In genomic region chr2:155276195-155276594, GRCm38 (mm10) we compare ENCODE assay signal across 8 mouse cellular contexts. TPM values are rescaled to one million over a fixed set of nuclear protein-coding genes. Genes with fewer than 3 reads are reported as not detected.
DNase-seq lines count a peak whose midpoint lies in the region; ATAC-seq and TF ChIP-seq lines count a peak whose summit lies in the region.

Map1lc3a (plus strand) TSS chr2:155276297.

- H3K79me2 ChIP-seq in C2C12 (ENCODE audit: control insufficient read depth, insufficient read depth) = no peaks in the 10 kb centered on the region

- H3ac ChIP-seq in C2C12 (ENCODE audit: control insufficient read depth, insufficient read length, low read depth) = peak within 1 kb of the TSS; percentile 72

- WGBS in heart, embryonic 12.5 days = under 1% methylated on average over 47 of the region's 47 CpGs
- WGBS in kidney, postnatal 0 days = 2% methylated on average over 47 of the region's 47 CpGs
- 1% methylated on average over 47 of the region's 47 CpGs for WGBS in liver, embryonic 11.5 days
- 1% methylated on average over 46 of the region's 47 CpGs for WGBS in stomach, embryonic 14.5 days

- TF ChIP-seq CTCF in C2C12 (IDR thresholded peaks at IDR 0.05; ENCODE audit: control insufficient read depth, insufficient read depth, insufficient read length) = no peak
- TF ChIP-seq CTCF in brain, embryonic 14.5 days (IDR thresholded peaks at IDR 0.05; ENCODE audit: borderline replicate concordance, extremely low read depth, insufficient read depth, insufficient read length) = no peak
- no peak for TF ChIP-seq CTCF in kidney, postnatal 0 days (IDR thresholded peaks at IDR 0.05; ENCODE audit: low read depth)

- peaks cover 24% of the 10 kb centered on the region for H3K4me1 ChIP-seq in erythroblast, embryonic 14.5 days (ENCODE audit: control insufficient read depth)
- peaks cover 22% of the 10 kb centered on the region for H3K4me1 ChIP-seq in heart, embryonic 12.5 days (replicated peaks)
- 0 out of 2 replicates have a peak, but pooled peaks cover 11% of the 10 kb centered on the region for H3K4me1 ChIP-seq in kidney, postnatal 0 days (replicated peaks; ENCODE audit: insufficient read depth, low read length)
- peaks cover 5% of the 10 kb centered on the region for H3K4me1 ChIP-seq in liver, embryonic 11.5 days (replicated peaks; ENCODE audit: control insufficient read depth, insufficient read depth, low read length)
- peaks cover 9% of the 10 kb centered on the region for H3K4me1 ChIP-seq in stomach, embryonic 14.5 days (ENCODE audit: control insufficient read depth, insufficient read depth, low read length)

- no peaks in the 10 kb centered on the region for H3K9me3 ChIP-seq in erythroblast, embryonic 14.5 days (ENCODE audit: control insufficient read depth, low read length)
- no peaks in the 10 kb centered on the region for H3K9me3 ChIP-seq in heart, embryonic 12.5 days (replicated peaks)
- H3K9me3 ChIP-seq in kidney, postnatal 0 days (replicated peaks; ENCODE audit: low read length) = no peaks in the 10 kb centered on the region
- no peaks in the 10 kb centered on the region for H3K9me3 ChIP-seq in liver, embryonic 11.5 days (ENCODE audit: control insufficient read depth, low read length)
- no peaks in the 10 kb centered on the region for H3K9me3 ChIP-seq in stomach, embryonic 14.5 days (ENCODE audit: control insufficient read depth, low read depth, low read length)

- H3K27me3 ChIP-seq in C2C12 (ENCODE audit: control insufficient read depth, insufficient read depth, insufficient read length) = no peaks in the 10 kb centered on the region
- H3K27me3 ChIP-seq in erythroblast, embryonic 14.5 days (ENCODE audit: control insufficient read depth) = no peaks in the 10 kb centered on the region; the same call in 1 of the 2 replicates
- H3K27me3 ChIP-seq in heart, embryonic 12.5 days (replicated peaks) = no peaks in the 10 kb centered on the region
- H3K27me3 ChIP-seq in kidney, postnatal 0 days (ENCODE audit: insufficient read depth, low read length) = no peaks in the 10 kb centered on the region
- H3K27me3 ChIP-seq in liver, embryonic 11.5 days (replicated peaks; ENCODE audit: control insufficient read depth, insufficient read depth, low read length) = no peaks in the 10 kb centered on the region
- H3K27me3 ChIP-seq in stomach, embryonic 14.5 days (ENCODE audit: control insufficient read depth, insufficient read depth, low read length) = no peaks in the 10 kb centered on the region

- no peaks in the 10 kb centered on the region for H3K36me3 ChIP-seq in C2C12 (ENCODE audit: control insufficient read depth, insufficient read depth)
- H3K36me3 ChIP-seq in erythroblast, embryonic 14.5 days (ENCODE audit: control insufficient read depth) = peaks cover 8% of the 10 kb centered on the region
- peaks cover 18% of the 10 kb centered on the region for H3K36me3 ChIP-seq in heart, embryonic 12.5 days
- H3K36me3 ChIP-seq in kidney, postnatal 0 days (ENCODE audit: insufficient read depth, low read length) = 0 out of 2 replicates have a peak, but pooled peaks cover 4% of the 10 kb centered on the region
- H3K36me3 ChIP-seq in liver, embryonic 11.5 days (ENCODE audit: control insufficient read depth, insufficient read depth, low read length) = peaks cover 4% of the 10 kb centered on the region; the same call in 1 of the 2 replicates
- H3K36me3 ChIP-seq in stomach, embryonic 14.5 days (ENCODE audit: control insufficient read depth, insufficient read depth, low read length) = peaks cover 8% of the 10 kb centered on the region; the same call in 1 of the 2 replicates

- H3K4me2 ChIP-seq in heart, embryonic 12.5 days = peak within 1 kb of the TSS; percentile 85
- H3K4me2 ChIP-seq in kidney, postnatal 0 days (ENCODE audit: low read length) = peak within 1 kb of the TSS; percentile 75
- peak within 1 kb of the TSS; percentile 89 for H3K4me2 ChIP-seq in liver, embryonic 11.5 days
- H3K4me2 ChIP-seq in stomach, embryonic 14.5 days (replicated peaks; ENCODE audit: low read depth, low read length) = peak within 1 kb of the TSS; percentile 65

- DNase-seq in brain, embryonic 14.5 days (ENCODE audit: low read depth) = peak; percentile 97
- peak; percentile 95 for DNase-seq in kidney, postnatal 0 days (ENCODE audit: low spot score)
- DNase-seq in liver, embryonic 11.5 days (ENCODE audit: low spot score) = peak; percentile 94
- peak; percentile 98 for DNase-seq in naive thymus-derived CD4-positive, alpha-beta T cell, adult 2 months (ENCODE audit: low read depth)

- peak within 1 kb of the TSS; percentile 76 for H3K4me3 ChIP-seq in C2C12 (ENCODE audit: insufficient read depth, poor library complexity, severe bottlenecking)
- peak within 1 kb of the TSS; percentile 94 for H3K4me3 ChIP-seq in erythroblast, embryonic 14.5 days (replicated peaks)
- peak within 1 kb of the TSS; percentile 95 for H3K4me3 ChIP-seq in heart, embryonic 12.5 days
- H3K4me3 ChIP-seq in kidney, postnatal 0 days (replicated peaks; ENCODE audit: low read depth, low read length) = peak within 1 kb of the TSS; percentile 76
- peak within 1 kb of the TSS; percentile 96 for H3K4me3 ChIP-seq in liver, embryonic 11.5 days (ENCODE audit: low read depth, low read length)
- peak within 1 kb of the TSS; percentile 75 for H3K4me3 ChIP-seq in stomach, embryonic 14.5 days (ENCODE audit: low read depth, low read length)

- TF ChIP-seq POLR2A in brain, embryonic 14.5 days (IDR thresholded peaks at IDR 0.05; ENCODE audit: borderline replicate concordance, extremely low read depth, insufficient read depth, insufficient read length, poor library complexity, severe bottlenecking) = peak; percentile 53

- H3K9ac ChIP-seq in heart, embryonic 12.5 days = peak within 1 kb of the TSS; percentile 97
- peak within 1 kb of the TSS; percentile 87 for H3K9ac ChIP-seq in kidney, postnatal 0 days (ENCODE audit: low read depth, low read length)
- peak within 1 kb of the TSS; percentile 79 for H3K9ac ChIP-seq in liver, embryonic 11.5 days (ENCODE audit: low read depth, low read length)
- H3K9ac ChIP-seq in stomach, embryonic 14.5 days (replicated peaks; ENCODE audit: low read depth, low read length) = peak within 1 kb of the TSS; percentile 71

- peak; percentile 91 for ATAC-seq in heart, embryonic 12.5 days (ENCODE audit: insufficient number of reproducible peaks, low FRiP score)
- peak; percentile 93 for ATAC-seq in kidney, postnatal 0 days (replicated peaks; ENCODE audit: low FRiP score, low read depth)
- ATAC-seq in liver, embryonic 11.5 days (replicated peaks; ENCODE audit: low FRiP score) = peak; percentile 87
- ATAC-seq in stomach, embryonic 14.5 days (ENCODE audit: insufficient number of reproducible peaks, insufficient read depth, low FRiP score, low read depth) = peak; percentile 92

- peak within 1 kb of the TSS; percentile 83 for H3K27ac ChIP-seq in heart, embryonic 12.5 days (ENCODE audit: poor library complexity, severe bottlenecking)
- peak within 1 kb of the TSS; percentile 89 for H3K27ac ChIP-seq in kidney, postnatal 0 days
- peak within 1 kb of the TSS; percentile 45 for H3K27ac ChIP-seq in liver, embryonic 11.5 days (ENCODE audit: low read depth, low read length)
- H3K27ac ChIP-seq in stomach, embryonic 14.5 days (ENCODE audit: low read length) = peak within 1 kb of the TSS; percentile 69

- no peaks in the 10 kb centered on the region for H3K79me3 ChIP-seq in C2C12 (ENCODE audit: low read depth)

TF ChIP-seq in C2C12, 6 proteins besides CTCF, POLR2A, EP300 and RAD21:
- peak; percentile 26 for TF ChIP-seq MAX (IDR thresholded peaks at IDR 0.05)
- no peak for TF ChIP-seq MYOG (IDR thresholded peaks at IDR 0.05; ENCODE audit: control insufficient read depth, extremely low read depth, insufficient read length)

RNA-seq across cellular contexts. Expression of gene Map1lc3a, which starts in this region (rescaled TPM):
- 63.1 TPM for polyA plus RNA-seq in C2C12 (2012; fragmentation: generic; extraction: Trizol)
- 224 and 261 TPM in 2 replicates for polyA plus RNA-seq in brain, embryonic 14.5 days (2012; rRNA removed)
- 7.8 and 8.1 TPM in 2 replicates for polyA plus RNA-seq in erythroblast, embryonic 14.5 days (2012)
- 228 and 252 TPM in 2 replicates for polyA plus RNA-seq in heart, embryonic 12.5 days (2016; fragmentation: Nextera tagmentation; extraction: Ambion mirVana)
- 176 and 185 TPM in 2 replicates for polyA plus RNA-seq in kidney, postnatal 0 days (2015; fragmentation: Nextera tagmentation; extraction: Ambion mirVana)
- 43.5 and 45.6 TPM in 2 replicates for polyA plus RNA-seq in liver, embryonic 11.5 days (2014; fragmentation: Nextera tagmentation; extraction: Ambion mirVana)
- polyA plus RNA-seq in stomach, embryonic 14.5 days (2014; fragmentation: Nextera tagmentation; extraction: Ambion mirVana) = 211 and 225 TPM in 2 replicates

Comparison
In these comparisons a context has a peak if more than half of its experiments do, and no peak if none do; other contexts are left out.
1. Peak in every context shown above with its lines: DNase-seq, ATAC-seq, H3K4me3 ChIP-seq and H3K27ac ChIP-seq.